Mouse (Mus musculus) myocyte (in vitro differentiated cells): Measurements from ENCODE around the gene Rhbdd3. TPM values are rescaled to one million over a fixed set of nuclear protein-coding genes. Genes with fewer than 3 reads are reported as not detected.

ENCODE experiments used
- H3K27me3 ChIP-seq: one replicate; pipeline ENCODE4 v1.6.1; 2011; ENCODE audit not compliant: control insufficient read depth, insufficient read depth, insufficient read length
- H3K36me3 ChIP-seq: one replicate; pipeline ENCODE4 v1.6.1; 2011; ENCODE audit not compliant: control insufficient read depth, insufficient read depth
- H3K4me2 ChIP-seq: one replicate; pipeline ENCODE4 v1.6.1; 2011; ENCODE audit warnings: low read depth, control low read depth
- H3K4me3 ChIP-seq: one replicate; pipeline ENCODE4 v1.5.1; 2011; ENCODE audit warnings: mild to moderate bottlenecking, control low read depth, moderate library complexity
- H3K79me2 ChIP-seq: one replicate; pipeline ENCODE4 v1.6.1; 2011; ENCODE audit not compliant: control insufficient read depth, insufficient read depth
- H3ac ChIP-seq: one replicate; pipeline ENCODE4 v1.6.1; 2011; ENCODE audit not compliant: control insufficient read depth, insufficient read length
- CEBPB ChIP-seq: IDR thresholded peaks from 2 replicates; pipeline ENCODE4 v1.6.1; 2011; ENCODE audit warnings: mild to moderate bottlenecking, moderate library complexity; ENCODE audit not compliant: poor library complexity, insufficient read depth, severe bottlenecking
- E2F4 ChIP-seq: IDR thresholded peaks from one replicate; pipeline ENCODE4 v1.6.1; 2011; ENCODE audit warnings: mild to moderate bottlenecking, control low read depth, moderate library complexity; ENCODE audit not compliant: insufficient read depth
- MAX ChIP-seq: IDR thresholded peaks from one replicate; pipeline ENCODE4 v1.6.1; 2011; ENCODE audit warnings: low read depth, mild to moderate bottlenecking, control low read depth
- MYOD1 ChIP-seq, 3 experiments: IDR thresholded peaks; one replicate each; pipeline ENCODE4 v1.6.1; 2011; ENCODE audit warnings: control low read depth in 2 of 3, low read depth in 2 of 3, mild to moderate bottlenecking in 2 of 3, moderate library complexity in 1 of 3; ENCODE audit not compliant: insufficient read length in 2 of 3, control insufficient read depth in 1 of 3
- MYOG ChIP-seq, 3 experiments: IDR thresholded peaks; one replicate each; pipeline ENCODE4 v1.6.1; 2011; ENCODE audit warnings: control low read depth in 2 of 3, low read depth in 2 of 3, mild to moderate bottlenecking in 2 of 3; ENCODE audit not compliant: insufficient read length in 2 of 3, control insufficient read depth in 1 of 3, insufficient read depth in 1 of 3
- POLR2A ChIP-seq: IDR thresholded peaks from one replicate; pipeline ENCODE4 v1.6.1; 2011; ENCODE audit warnings: low read depth, mild to moderate bottlenecking, control low read depth, moderate library complexity; ENCODE audit not compliant: insufficient read length
- POLR2AphosphoS2 ChIP-seq: IDR thresholded peaks from one replicate; pipeline ENCODE4 v1.6.1; 2011; ENCODE audit warnings: low read depth, control low read depth; ENCODE audit not compliant: insufficient read length
- REST ChIP-seq: IDR thresholded peaks from one replicate; pipeline ENCODE4 v1.6.1; 2011; ENCODE audit warnings: mild to moderate bottlenecking, control low read depth, moderate library complexity; ENCODE audit not compliant: insufficient read depth, insufficient read length
- SRF ChIP-seq: IDR thresholded peaks from one replicate; pipeline ENCODE4 v1.6.1; 2011; ENCODE audit warnings: low read depth; ENCODE audit not compliant: control insufficient read depth, insufficient read length
- TCF3 ChIP-seq: IDR thresholded peaks from one replicate; pipeline ENCODE4 v1.6.1; 2011; ENCODE audit warnings: low read depth, control low read depth; ENCODE audit not compliant: insufficient read length
- USF1 ChIP-seq: IDR thresholded peaks from one replicate; pipeline ENCODE4 v1.6.1; 2011; ENCODE audit warnings: low read depth, mild to moderate bottlenecking, control low read depth, moderate library complexity
- polyA plus RNA-seq: library from polyadenylated mRNA; unstranded; fragments of >200 nt; fragmentation: generic; extraction: Trizol; gene quantifications from one replicate; pipeline ENCODE4 v1.2.1, GENCODE M21; 2012; ENCODE audit warnings: missing spikeins

The Rhbdd3 gene
- polyA plus RNA-seq, 1 experiment: 23.6 TPM

GRCm38 (mm10) chr11:5125713-5126112 lies 27.0 kb downstream of the Rhbdd3 start:
- Histone ChIP-seq H3K4me3 (no peak overlapping the region), H3ac (no peak overlapping the region), H3K79me2 (no peaks in the 10 kb centered on the region), H3K36me3 (no peaks in the 10 kb centered on the region), H3K4me2 (peak overlapping the region; percentile 21), H3K27me3 (no peaks in the 10 kb centered on the region)
- no peak for TF ChIP-seq POLR2AphosphoS2
- TF ChIP-seq SRF: no peak
- peak; percentile 82 for TF ChIP-seq CEBPB

- Histone ChIP-seq H3K36me3 (no peaks in the 10 kb centered on the region), H3K79me2 (no peaks in the 10 kb centered on the region), H3ac (no peak overlapping the region), H3K4me3 (no peak overlapping the region), H3K4me2 (no peak overlapping the region), H3K27me3 (peaks cover 3% of the 10 kb centered on the region)
- TF ChIP-seq MYOD1 (IDR thresholded peaks at IDR 0.05; ENCODE audit: control insufficient read depth in 1 of 3, insufficient read length in 2 of 3, low read depth in 2 of 3) (no peak), CEBPB (no peak)
Measured at GRCm38 (mm10) chr11:5129035-5129480, 30.3 kb downstream of the Rhbdd3 start.

GRCm38 (mm10) chr11:5130111-5130665 lies 31.5 kb downstream of the Rhbdd3 start:
- Histone ChIP-seq H3K79me2 (no peaks in the 10 kb centered on the region), H3ac (no peak overlapping the region), H3K4me3 (no peak overlapping the region), H3K36me3 (no peaks in the 10 kb centered on the region), H3K27me3 (peaks cover 14% of the 10 kb centered on the region), H3K4me2 (no peak overlapping the region)
- peak in 1 of 3 experiments; percentile 6 for TF ChIP-seq MYOG (IDR thresholded peaks at IDR 0.05; ENCODE audit: control insufficient read depth in 1 of 3, insufficient read depth in 1 of 3, insufficient read length in 2 of 3, low read depth in 2 of 3)
- no peak for TF ChIP-seq CEBPB
- TF ChIP-seq POLR2AphosphoS2: no peak
- TF ChIP-seq MAX: no peak

GRCm38 (mm10) chr11:5132751-5133150 lies 34.0 kb downstream of the Rhbdd3 start:
- Histone ChIP-seq H3K4me2 (no peak overlapping the region), H3K79me2 (no peaks in the 10 kb centered on the region), H3ac (no peak overlapping the region), H3K36me3 (no peaks in the 10 kb centered on the region), H3K4me3 (no peak overlapping the region), H3K27me3 (peaks cover 27% of the 10 kb centered on the region)
- TF ChIP-seq MYOG (IDR thresholded peaks at IDR 0.05; ENCODE audit: control insufficient read depth in 1 of 3, insufficient read depth in 1 of 3, insufficient read length in 2 of 3, low read depth in 2 of 3): no peak
- no peak for TF ChIP-seq MAX
- no peak for TF ChIP-seq USF1
- no peak for TF ChIP-seq REST
- TF ChIP-seq TCF3: no peak
- TF ChIP-seq SRF: no peak
- TF ChIP-seq POLR2A: no peak
- TF ChIP-seq MYOD1 (IDR thresholded peaks at IDR 0.05; ENCODE audit: control insufficient read depth in 1 of 3, insufficient read length in 2 of 3, low read depth in 2 of 3): no peak

GRCm38 (mm10) chr11:5135914-5136313 lies 37.2 kb downstream of the Rhbdd3 start:
- no peak overlapping the region for H3K4me2 ChIP-seq
- no peak overlapping the region for H3ac ChIP-seq
- H3K4me3 ChIP-seq: no peak overlapping the region
- H3K79me2 ChIP-seq: no peaks in the 10 kb centered on the region
- H3K36me3 ChIP-seq: no peaks in the 10 kb centered on the region
- peaks cover 39% of the 10 kb centered on the region for H3K27me3 ChIP-seq
- no peak for TF ChIP-seq SRF
- TF ChIP-seq MAX: no peak
- no peak for TF ChIP-seq MYOD1 (IDR thresholded peaks at IDR 0.05; ENCODE audit: control insufficient read depth in 1 of 3, insufficient read length in 2 of 3, low read depth in 2 of 3)
- no peak for TF ChIP-seq CEBPB
- TF ChIP-seq POLR2A: no peak
- no peak for TF ChIP-seq REST

GRCm38 (mm10) chr11:5138642-5139041 lies 39.9 kb downstream of the Rhbdd3 start:
- Histone ChIP-seq H3K27me3 (peaks cover 41% of the 10 kb centered on the region), H3K36me3 (no peaks in the 10 kb centered on the region), H3ac (no peak overlapping the region), H3K4me3 (no peak overlapping the region), H3K4me2 (no peak overlapping the region), H3K79me2 (no peaks in the 10 kb centered on the region)
- TF ChIP-seq CEBPB: no peak
- TF ChIP-seq MAX: no peak
- no peak for TF ChIP-seq E2F4
- no peak for TF ChIP-seq TCF3
- TF ChIP-seq REST: no peak
